Comparison of ENCODE assay signal across 10 mouse cellular contexts in genomic region chr17:90062866-90063265, GRCm38 (mm10).
"Had no signal": no experiment of that assay in that cellular context is flagged by ENCODE, and none has a peak within 500 bp of the region (broad histone marks: within the 10 kb centered on the region; RNA-seq: fewer than 3 reads in every experiment).

No protein-coding gene starts in this region.

- H3K9me3 ChIP-seq: limb, embryonic 15.5 days; liver, embryonic 12.5 days; lung, embryonic 15.5 days; midbrain, embryonic 13.5 days; stomach, embryonic 15.5 days had no signal

- H3K4me1 ChIP-seq: limb, embryonic 15.5 days; liver, embryonic 12.5 days; lung, embryonic 15.5 days; stomach, embryonic 15.5 days had no signal

- ATAC-seq: liver, embryonic 12.5 days; midbrain, embryonic 13.5 days had no signal

- H3K36me3 ChIP-seq: limb, embryonic 15.5 days; liver, embryonic 12.5 days; lung, embryonic 15.5 days; midbrain, embryonic 13.5 days; stomach, embryonic 15.5 days had no signal

- H3K27me3 ChIP-seq: limb, embryonic 15.5 days; liver, embryonic 12.5 days; lung, embryonic 15.5 days; midbrain, embryonic 13.5 days; stomach, embryonic 15.5 days had no signal

- DNase-seq: lung, postnatal 14 days; right cerebral cortex, postnatal 14 days; thymus, adult 2 months; thymus, postnatal 25 days had no signal

- H3K9ac ChIP-seq: limb, embryonic 15.5 days; liver, embryonic 12.5 days; lung, embryonic 15.5 days; midbrain, embryonic 13.5 days; stomach, embryonic 15.5 days had no signal

- H3K27ac ChIP-seq: left cerebral cortex, adult 2 months; limb, embryonic 15.5 days; liver, embryonic 12.5 days; lung, embryonic 15.5 days; midbrain, embryonic 13.5 days; stomach, embryonic 15.5 days had no signal

- H3K4me3 ChIP-seq: left cerebral cortex, adult 2 months; limb, embryonic 15.5 days; liver, embryonic 12.5 days; lung, embryonic 15.5 days; midbrain, embryonic 13.5 days; stomach, embryonic 15.5 days had no signal

- H3K4me2 ChIP-seq: limb, embryonic 15.5 days; liver, embryonic 12.5 days; lung, embryonic 15.5 days; midbrain, embryonic 13.5 days; stomach, embryonic 15.5 days had no signal
